Mouse (Mus musculus) megakaryocyte-erythroid progenitor cell, adult 5-6 weeks (primary cell): ENCODE data around the gene Hist1h2ah. TPM values are rescaled to one million over a fixed set of nuclear protein-coding genes. Genes with fewer than 3 reads are reported as not detected.

Experiments
- ATAC-seq: replicated peaks from 2 replicates; pipeline ENCODE4 v1.8.0; 2016; ENCODE audit warnings: mild to moderate bottlenecking, inconsistent platforms; ENCODE audit not compliant: severe bottlenecking, poor library complexity, low FRiP score, low TSS enrichment
- total RNA-seq, 2 experiments: library from RNA; stranded (forward) in 1 of 2; stranded (reverse) in 1 of 2; fragments of 200-1000, 215-1000 nt in 1 of 2; fragments of >200 nt in 1 of 2; fragmentation: Nextera tagmentation in 1 of 2; gene quantifications; 2 replicates each; pipeline ENCODE4 v1.2.3; 2014 to 2017

The Hist1h2ah gene
- total RNA-seq, 2 experiments from 2014 or later, result 11.1 to 482 TPM

DNA sequence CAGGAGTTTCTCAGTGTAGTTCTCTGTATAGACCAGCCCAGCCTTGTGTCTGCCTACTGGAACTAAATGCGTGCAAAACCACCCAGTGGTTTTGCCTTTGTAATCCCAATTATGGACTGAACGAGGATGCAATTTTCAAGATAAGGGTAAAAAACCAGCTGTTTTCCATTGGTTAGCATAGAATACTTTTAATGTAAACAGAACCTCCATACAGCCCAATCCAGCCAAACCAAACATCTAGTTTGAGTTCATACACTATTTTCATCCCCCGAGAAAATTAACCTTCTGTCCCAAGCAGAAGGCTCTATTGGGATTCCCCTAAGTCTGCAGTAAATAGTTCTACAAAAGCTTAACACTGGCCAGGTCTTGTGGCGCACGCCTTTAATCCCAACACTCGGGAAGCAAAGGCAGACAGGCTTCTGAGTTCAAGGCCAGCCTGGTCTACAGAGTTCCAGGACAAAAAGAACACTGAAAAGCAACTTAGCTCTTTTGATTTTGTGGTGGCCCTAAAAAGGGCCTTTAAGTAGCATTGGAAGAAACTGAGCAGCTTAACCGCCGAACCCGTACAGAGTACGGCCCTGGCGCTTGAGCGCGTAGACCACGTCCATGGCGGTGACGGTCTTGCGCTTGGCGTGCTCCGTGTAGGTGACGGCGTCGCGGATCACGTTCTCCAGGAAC lies 5.2 kb upstream of the Hist1h2ah start:
- ATAC-seq, result peak; percentile 19

DNA sequence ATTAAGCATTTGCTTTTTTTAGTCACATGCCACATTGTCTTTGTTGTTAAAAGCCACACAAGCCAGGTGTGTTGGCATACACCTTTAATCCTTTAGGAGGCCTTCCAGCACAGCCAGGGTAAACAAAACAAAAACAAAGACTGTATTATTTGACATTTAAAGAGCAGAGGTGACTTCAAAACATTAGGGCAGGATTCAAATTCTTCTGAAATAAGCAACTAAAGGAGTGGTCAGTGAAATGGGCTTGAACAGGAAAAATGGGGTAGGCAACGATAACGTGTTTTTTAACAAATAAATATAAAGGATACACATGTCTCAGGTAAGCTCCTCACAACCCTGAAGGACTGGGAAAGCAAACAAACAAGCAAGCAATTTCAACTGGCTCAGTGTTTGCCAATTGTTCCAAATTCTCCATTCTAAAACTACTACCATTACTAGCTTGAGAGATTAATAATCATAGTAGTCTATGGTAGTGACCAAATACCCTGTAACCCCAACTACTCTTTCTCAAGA lies 4.6 kb upstream of the Hist1h2ah start:
- no peak for ATAC-seq

GRCm38 (mm10) chr13:22039364-22039763 lies 4.0 kb upstream of the Hist1h2ah start:
- ATAC-seq, result no peak

DNA sequence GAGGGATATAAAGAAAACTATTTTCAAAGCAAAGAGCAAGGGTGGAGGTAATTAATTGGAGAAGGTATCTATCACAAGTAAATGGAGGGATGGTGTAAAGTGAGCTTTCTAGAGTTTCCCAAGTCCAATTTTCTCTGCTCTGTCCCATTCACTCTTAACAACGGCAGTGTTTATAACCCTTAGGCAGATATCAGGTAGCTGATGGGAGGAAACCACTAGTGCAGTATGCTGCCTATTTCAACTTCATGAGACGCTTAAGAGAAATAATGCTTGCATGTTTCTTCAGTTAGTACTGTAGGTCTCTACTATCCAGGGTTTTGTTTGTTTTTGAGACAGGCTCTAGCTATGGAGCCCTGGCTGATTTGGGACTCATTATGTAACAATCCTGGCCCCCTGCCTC lies 2.0 kb upstream of the Hist1h2ah start:
- no peak for ATAC-seq

GRCm38 (mm10) chr13:22036986-22037385 lies 1.6 kb upstream of the Hist1h2ah start:
- no peak for ATAC-seq

- peak; percentile 43 for ATAC-seq
These were observed 985 bp upstream of the Hist1h2ah start for GRCm38 (mm10) chr13:22036149-22036956.

DNA sequence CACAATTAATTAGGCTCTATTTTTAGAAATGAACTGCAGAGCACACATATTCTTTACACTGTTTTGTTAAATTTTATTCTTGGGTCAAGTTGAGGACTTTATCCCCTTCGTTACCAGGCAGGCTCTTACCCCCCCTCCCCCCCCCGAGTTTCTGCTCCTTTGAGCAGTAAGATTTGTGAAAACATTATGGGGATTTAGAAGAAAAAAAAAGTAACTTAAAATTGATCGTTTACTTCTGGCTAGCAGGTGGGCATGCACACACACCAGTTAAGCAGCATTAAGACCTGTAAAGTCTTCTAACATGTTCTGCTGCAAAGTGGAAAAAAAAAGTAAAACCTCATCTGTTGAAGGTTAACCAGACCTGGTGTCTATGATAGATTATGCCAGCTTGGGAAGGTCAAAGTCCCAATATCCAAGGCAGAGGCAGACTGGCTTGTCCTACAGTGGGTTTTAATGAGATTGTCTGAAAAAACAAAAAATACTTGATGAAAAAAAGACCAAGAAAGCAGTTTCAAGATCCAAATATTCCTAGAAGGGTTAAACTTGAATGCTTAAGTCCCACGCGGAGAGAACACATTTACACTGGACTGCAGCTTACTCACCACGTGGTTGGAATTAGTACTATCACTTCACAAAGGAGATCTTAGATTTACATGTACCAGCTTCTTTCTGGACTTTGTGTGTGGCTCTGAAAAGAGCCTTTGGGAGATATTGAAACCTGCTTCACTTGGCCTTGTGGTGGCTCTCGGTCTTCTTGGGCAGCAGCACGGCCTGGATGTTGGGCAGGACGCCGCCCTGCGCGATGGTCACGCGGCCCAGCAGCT lies 713 bp downstream of the Hist1h2ah start:
- ATAC-seq, result no peak

- ATAC-seq, result no peak
These were observed 1.5 kb downstream of the Hist1h2ah start for GRCm38 (mm10) chr13:22033741-22034442.

- ATAC-seq, result no peak
These were observed 4.9 kb downstream of the Hist1h2ah start for GRCm38 (mm10) chr13:22030493-22030892.

GRCm38 (mm10) chr13:22029928-22030327 lies 5.4 kb downstream of the Hist1h2ah start:
- ATAC-seq, result no peak

- peak; percentile 78 for ATAC-seq
These were observed 6.5 kb downstream of the Hist1h2ah start for GRCm38 (mm10) chr13:22028673-22029460.

DNA sequence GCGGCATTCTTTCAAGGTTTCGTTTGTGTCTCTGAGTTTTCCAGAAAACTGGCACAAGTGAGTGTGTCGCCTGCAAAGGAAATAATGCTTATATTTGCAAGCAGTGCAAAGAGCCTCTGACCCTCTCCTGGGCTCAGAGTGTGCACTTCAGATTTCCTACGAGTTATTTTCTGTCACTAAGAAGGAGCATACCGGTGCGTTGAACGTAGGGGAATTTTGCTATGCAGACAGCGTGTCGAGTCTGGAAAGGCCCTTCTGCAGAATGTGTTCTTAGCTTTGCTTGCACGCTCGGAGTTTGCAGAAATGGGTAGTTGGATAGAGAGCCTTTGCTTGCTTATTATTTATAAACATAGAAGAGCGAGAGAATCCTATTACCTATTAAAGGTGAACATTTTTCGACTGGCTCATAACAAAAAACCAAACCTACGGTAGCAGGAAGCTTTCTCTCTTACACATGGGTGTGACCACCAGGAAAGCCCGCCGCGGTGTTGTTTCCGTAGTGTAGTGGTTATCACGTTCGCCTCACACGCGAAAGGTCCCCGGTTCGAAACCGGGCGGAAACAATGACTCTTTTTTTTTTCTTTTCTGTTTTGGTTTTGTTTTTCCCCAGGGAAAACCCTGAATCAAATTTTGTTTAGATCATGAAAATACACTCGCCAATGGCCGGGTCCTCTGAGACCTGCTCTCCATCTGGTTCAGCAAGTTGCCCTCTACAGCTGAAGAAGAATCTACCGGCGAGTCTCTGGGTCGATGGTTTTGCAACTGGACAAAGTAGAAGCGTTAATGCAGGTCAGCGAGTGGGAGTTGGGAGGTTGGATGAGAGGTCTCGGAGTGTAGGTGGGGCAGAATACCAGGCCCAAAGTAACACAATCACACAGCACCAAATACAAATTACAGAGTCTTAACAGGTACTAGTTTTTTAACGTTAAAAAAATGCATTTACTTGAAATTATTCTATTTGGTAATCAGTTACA lies 9.0 kb downstream of the Hist1h2ah start:
- ATAC-seq, result no peak

DNA sequence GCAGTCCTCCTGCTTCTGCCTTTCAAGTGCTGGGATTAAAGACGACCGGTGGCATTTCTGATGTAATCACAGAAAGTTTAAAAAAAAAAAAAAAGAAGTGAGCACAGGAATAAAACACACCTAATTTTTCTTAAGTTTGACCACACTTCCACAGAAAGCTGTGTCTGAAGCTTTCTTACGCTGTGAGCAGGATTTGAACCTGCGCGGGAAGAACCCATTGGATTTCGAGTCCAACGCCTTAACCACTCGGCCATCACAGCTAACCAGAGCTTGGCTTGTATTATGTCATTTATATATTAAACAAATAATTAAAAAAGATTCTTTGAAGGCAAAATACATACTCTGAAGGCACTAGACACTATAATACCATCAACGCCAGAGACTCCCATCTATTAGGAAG lies 13.1 kb downstream of the Hist1h2ah start:
- ATAC-seq, result peak; percentile 69

- ATAC-seq, result no peak
These were observed 13.8 kb downstream of the Hist1h2ah start for GRCm38 (mm10) chr13:22021581-22021980.

DNA sequence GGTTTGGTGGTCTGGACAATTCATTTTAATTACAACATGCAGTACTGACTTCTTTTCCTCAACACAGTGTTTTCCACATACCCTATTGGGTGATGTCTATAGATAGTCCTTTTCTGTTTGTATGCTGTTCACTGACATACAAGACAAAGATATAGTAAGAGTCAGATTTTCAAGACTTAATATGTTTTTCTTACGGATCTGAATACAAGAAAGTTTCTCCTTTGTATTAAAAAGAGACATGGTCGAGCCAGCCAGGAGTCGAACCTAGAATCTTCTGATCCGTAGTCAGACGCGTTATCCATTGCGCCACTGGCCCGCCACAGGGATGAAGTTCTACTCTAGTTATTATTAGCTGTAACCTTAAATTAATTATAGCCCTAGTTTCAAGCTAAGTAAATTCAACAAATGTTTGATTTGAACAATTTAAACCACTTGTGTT lies 14.4 kb downstream of the Hist1h2ah start:
- peak; percentile 72 for ATAC-seq

DNA sequence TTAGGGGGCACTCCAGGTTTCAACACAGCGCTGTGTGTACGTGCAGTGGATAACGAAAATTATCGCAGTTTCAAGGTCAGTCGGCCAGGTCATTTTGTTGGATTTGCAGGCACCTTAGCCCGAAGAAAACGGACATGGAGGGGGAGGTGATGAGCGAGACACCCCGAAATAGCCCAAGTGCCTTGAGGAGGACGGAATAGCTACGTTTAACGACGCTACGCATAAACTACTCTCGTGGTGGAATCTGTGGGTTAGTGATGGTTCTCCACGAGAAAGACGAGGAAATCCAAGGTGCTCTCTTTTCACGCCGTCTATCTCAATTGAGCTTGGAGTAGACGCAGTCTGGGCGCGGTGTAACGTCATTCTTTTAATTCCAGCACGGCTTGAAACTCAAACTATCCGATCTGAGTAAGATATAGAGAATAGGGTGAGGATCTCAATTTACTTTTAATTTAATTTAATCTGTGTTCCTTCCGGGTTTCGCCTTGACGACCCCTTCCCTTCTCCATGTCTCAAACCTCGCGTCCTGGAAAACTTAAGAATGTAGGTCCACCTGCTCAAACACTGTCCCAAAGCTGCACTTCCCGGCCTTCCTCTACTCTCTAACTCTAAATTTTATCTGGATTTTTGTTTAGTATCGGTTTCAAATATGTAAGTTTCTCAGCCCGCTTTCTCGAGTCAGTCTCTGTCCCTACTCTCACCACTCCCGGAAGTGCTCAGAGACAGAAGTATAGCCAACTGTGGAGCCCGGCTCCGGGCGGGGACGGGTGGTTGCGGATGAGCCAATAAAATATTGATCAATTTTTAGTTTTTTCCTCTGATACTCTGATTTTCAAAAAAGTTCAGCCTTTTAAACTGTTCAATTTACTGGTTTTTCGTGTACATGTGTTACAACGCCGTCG lies 15.2 kb downstream of the Hist1h2ah start:
- ATAC-seq, result peak; percentile 46; the same call in 1 of the 2 replicates
